Mouse (Mus musculus): Measurements from ENCODE around the gene Eloa.

Eloa gene

DNA sequence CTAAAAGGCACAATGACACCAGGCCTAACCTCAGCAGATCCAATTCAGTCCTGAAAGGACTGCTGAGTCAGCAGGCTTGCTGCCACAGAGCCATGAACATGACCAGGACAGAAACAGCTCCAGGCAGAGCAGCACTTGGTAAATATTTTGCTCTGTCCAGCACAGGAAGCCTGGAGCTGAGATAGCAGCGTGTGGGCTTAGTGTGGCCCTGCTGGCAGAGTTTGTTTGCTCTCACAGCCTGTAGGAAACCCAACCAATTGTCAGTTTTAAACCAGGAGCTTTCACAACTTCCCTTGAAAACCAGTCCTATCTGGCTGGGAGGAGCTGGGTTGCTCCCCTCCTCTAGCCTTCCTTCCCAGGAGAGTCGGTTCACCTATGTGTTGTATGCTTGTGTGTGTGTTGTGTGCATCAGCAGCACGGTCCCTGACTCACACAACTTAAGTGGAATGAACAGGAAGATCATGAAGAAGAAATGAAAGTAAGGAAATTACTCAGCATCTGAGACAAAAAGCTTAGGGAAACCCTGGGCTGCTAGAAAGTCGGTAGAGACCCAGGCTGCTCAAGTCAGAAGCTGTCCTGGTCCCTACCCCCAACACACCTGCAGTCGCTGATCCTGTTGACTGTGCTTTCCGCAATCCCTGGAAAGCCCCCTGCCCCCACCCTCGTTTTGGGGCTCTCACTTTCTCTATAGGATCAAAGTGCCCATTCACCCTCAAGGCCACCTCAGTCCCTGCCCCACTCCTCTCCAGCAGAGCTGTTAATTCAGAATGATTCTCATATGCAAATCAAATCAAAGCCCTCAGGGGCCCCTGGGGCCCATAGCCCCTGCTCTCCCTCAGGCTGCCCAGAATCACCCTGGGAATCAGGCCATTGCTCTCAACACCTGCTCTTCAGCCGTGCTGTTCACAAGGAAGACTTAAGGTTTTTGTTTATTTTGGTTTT lies 9.7 kb upstream of the Eloa start:
- peak; percentile 53 for DNase-seq (ENCODE audit: low read depth)

GRCm38 (mm10) chr4:136028689-136029088 lies 7.1 kb upstream of the Eloa start:
- DNase-seq (ENCODE audit: low read depth), result peak; percentile 12

GRCm38 (mm10) chr4:136028132-136028564 lies 6.6 kb upstream of the Eloa start:
- no peak for DNase-seq (ENCODE audit: low read depth)

DNA sequence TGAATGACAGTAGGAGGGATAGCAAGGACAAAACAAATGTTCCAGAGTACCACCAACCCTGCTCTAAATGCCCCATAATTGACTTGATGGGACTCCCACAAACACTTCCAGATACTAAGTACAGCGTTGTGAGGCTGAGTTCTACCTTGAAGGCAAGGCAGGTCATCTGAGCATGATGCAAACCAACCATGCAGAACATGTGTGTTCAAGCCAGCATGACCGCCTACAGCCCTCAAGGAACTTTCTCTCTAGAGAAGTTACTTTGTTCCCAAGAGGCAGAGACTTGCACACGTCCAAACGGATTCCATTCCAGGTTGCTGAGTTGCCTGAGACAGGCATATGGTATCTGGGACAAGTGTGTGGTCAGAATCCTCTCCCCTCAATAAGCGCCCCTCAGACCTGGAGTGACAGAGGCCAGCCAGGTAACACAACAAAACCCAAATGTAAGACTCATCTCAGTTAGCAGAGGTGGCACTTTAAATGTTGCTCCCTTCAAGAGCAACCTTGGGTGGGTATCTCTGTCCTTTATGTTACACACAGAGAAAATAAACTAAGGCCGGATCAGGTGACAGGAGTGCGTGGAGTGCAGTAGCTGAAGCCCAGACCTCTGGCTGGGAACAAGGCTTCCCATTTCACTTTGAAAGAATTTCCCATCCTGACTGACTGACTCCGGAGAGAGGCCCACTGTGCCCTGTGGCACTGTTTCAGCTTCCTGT lies 6.0 kb upstream of the Eloa start:
- no peak for DNase-seq (ENCODE audit: low read depth)

GRCm38 (mm10) chr4:136025350-136025749 lies 3.8 kb upstream of the Eloa start:
- no peak for DNase-seq (ENCODE audit: low read depth)

DNA sequence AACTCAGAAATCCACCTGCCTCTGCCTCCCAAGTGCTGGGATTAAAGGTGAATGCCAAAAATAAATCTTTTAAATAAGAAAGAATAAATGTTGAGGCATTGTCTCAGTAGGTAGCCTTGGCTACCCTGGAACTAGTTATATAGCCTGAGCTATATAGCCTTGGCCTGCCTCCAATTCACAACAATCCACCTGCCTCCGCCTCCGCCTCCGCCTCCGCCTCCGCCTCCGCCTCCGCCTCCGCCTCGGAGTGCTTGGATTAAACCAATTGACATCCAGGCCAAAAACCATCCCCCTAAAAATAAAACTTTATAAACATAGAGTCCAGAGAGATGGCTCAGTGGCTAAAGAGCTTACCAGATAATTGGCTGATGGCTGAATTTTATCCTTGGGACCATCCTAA lies 1.4 kb upstream of the Eloa start:
- no peak for DNase-seq (ENCODE audit: low read depth)

GRCm38 (mm10) chr4:136020743-136021548 lies 617 bp downstream of the Eloa start:
- DNase-seq (ENCODE audit: low read depth), result peak; percentile 32

DNA sequence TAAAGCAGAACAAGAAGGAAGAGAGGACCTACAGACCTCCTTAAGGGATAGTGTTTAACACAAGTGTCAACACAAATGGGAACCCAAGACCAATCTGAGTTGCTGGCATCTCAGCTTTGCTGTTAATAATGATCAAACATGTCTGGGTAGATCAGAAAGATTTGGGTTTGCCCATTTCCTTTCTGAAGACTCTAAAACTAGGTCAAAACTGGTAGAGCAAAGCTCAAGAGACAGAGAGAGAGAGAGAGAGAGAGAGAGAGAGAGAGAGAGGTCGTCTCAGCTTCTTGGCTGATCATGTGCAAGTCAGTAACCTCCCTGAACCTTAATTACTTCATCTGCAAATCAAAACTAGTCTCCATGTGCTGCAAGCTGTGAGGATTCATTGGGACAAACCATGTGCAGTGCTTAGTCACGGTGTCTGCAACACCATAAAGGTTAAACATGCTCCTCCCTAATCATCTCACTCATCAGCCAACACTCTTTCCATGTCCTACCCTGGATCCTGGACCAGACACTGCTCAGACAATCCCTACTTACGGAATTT lies 5.4 kb downstream of the Eloa start:
- no peak for DNase-seq (ENCODE audit: low read depth)

DNA sequence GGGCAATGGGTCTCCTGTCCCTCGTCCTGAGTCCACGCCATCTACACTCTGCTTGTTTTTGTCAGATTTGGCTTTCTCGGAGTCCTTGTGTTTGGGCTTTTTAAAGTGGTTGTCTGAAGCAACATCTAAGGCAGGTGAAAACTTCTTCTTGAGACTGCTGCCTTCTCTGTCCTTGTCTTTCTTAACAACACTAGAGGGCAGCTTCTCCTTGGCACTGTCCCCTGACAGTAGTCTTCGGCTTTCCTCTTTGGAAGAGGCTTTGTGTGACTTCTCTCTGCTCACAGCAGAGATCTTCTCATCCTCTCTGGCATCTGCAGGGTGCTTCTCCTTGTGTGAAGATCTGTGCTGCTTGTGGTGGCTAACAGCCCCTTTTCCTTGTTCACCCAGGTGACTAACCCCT lies 11.0 kb downstream of the Eloa start:
- no peak for DNase-seq (ENCODE audit: low read depth)

GRCm38 (mm10) chr4:136008782-136009447 lies 12.6 kb downstream of the Eloa start:
- no peak for DNase-seq (ENCODE audit: low read depth)

- no peak for DNase-seq (ENCODE audit: low read depth)
Measured at GRCm38 (mm10) chr4:136006821-136007220, 14.7 kb downstream of the Eloa start.

DNA sequence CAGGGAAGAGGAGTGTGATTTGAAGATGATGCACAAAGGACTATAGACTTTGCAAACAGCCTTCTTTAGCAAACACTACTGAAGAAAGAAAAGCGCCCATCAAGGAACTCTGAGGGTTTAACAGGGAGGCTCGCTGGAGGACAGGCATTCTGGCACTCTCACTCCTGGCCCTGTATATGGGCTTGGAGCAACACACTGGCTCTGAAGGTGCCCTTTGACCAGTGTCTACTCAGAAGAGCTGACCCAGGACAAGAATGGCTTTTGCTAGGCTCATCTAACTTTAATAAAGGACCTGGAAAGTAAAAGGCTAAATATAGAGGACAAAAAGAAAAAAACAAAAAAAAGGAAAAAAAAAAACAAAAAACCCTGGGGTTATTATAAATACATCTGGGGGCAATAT lies 16.6 kb downstream of the Eloa start:
- DNase-seq (ENCODE audit: low read depth), result no peak

GRCm38 (mm10) chr4:136004107-136004675 lies 17.4 kb downstream of the Eloa start:
- no peak for DNase-seq (ENCODE audit: low read depth)

GRCm38 (mm10) chr4:135995118-135995517 lies 26.4 kb downstream of the Eloa start:
- DNase-seq (ENCODE audit: low read depth), result no peak

DNA sequence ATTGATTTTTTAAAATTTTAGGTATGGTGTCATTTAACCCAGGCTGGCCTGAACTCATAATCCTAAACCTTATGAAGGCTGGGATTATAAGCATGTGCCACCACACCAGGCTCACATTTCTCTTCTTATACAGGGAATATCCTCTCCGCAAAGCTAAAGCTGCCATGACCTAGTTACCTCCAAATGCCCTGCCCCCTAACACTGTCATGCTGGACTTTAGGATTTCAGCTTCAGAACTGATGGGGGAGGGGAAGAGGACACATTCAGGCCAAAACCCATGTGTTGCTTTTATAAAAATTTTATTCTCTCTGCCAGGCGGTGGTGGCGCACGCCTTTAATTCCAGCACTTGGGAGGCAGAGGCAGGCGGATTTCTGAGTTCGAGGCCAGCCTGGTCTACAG lies 27.6 kb downstream of the Eloa start:
- DNase-seq (ENCODE audit: low read depth), result no peak

- no peak for DNase-seq (ENCODE audit: low read depth)
Measured at GRCm38 (mm10) chr4:135987714-135988113, 33.8 kb downstream of the Eloa start.

- peak; percentile 93 for DNase-seq (ENCODE audit: low read depth)
Measured at GRCm38 (mm10) chr4:135986943-135987710, 34.4 kb downstream of the Eloa start, which contains the start of gene Pithd1. Pithd1 (minus strand) TSS chr4:135987264.

DNA sequence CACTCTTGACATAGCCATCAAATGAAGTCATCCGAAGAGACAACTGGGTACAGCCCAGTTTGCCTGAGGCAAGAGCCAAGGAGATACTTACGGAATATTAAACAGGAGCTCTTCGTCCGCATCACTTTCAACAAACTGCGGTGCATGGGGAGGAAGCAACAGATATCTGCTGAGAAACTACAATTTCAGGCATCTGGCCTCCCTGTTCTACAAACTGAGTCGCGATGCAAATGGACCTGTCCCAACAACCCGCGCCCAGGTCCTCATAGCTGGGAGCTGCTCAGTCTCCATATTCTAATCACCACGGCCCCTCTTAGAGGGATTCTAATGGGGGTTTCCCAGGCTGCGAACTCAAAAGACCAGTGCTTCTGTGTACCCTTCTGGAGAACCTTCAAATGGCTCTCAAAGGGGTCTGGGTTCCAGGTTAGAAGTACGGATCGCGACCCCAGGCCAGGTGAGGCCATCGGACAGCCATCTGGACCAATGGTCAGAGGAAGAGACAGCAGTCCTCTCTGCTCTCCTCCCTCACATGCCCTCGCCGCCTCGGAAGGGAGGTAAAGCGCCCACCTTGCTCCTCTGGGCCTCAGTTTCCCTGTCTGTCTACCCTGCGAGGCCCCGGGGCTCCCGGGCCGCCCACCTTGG lies 35.1 kb downstream of the Eloa start:
- DNase-seq (ENCODE audit: low read depth), result no peak

DNA sequence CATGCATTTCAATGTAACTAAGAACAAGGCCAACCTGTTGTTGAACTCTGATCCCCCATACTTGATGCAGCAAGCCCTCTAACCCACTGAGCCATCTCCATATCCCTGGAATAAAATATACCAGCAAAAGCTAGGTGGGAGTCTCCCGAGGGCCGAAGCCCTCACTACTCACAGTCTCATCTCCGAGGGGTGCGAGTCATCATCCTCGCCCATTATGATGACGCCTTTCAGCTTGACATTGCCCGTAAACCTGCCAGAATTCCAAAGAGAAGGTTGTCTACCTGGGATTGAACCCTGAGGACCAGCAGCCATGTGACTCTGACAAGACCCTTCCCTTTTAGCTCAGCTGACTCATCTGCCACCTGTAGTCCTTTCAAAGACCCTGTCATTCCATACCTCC lies 35.8 kb downstream of the Eloa start:
- no peak for DNase-seq (ENCODE audit: low read depth)

GRCm38 (mm10) chr4:135985193-135985592 lies 36.4 kb downstream of the Eloa start:
- DNase-seq (ENCODE audit: low read depth), result no peak

Data from NIH3T3 (cell line).